Mouse (Mus musculus): ENCODE results near the gene Gm6993.

GRCm38 (mm10) chr12:31228878-31229277 is 11.7 kb upstream of the Gm6993 start:
- TF ChIP-seq CTCF (IDR thresholded peaks at IDR 0.05; ENCODE audit: low read depth) = no peak
- no peak for TF ChIP-seq EP300 (optimal IDR thresholded peaks at IDR 0.05)
